Mouse (Mus musculus) forebrain, embryonic 13.5 days (tissue): ENCODE measurements at regions not wholly inside any gene's neighbourhood (a gene's known extent, or its start where the extent isn't known, plus 50 kb on each side); places are given as distances from the start of the nearest gene placed in this dataset. TPM values are rescaled to one million over a fixed set of nuclear protein-coding genes. Genes with fewer than 3 reads are reported as not detected.
A peak's percentile ranks its signal among the peaks of the same experiment; 100 is the strongest.

ENCODE experiments used
- ATAC-seq: fragments of 200-750 bp; cut with Nextera tagmentation; 2 replicates; pipeline ENCODE4 v1.8.0; 2017
- H3K27ac ChIP-seq: fragments of 300-500 bp; sonication (generic); 2 replicates; pipeline ENCODE4 v1.5.1; 2015; ENCODE audit warnings: inconsistent platforms, mild to moderate bottlenecking, moderate library complexity
- H3K27me3 ChIP-seq: fragments of 300-500 bp; sonication (generic); 2 replicates; pipeline ENCODE4 v1.6.1; 2015; ENCODE audit warnings: mild to moderate bottlenecking, inconsistent platforms
- H3K36me3 ChIP-seq: fragments of 300-500 bp; sonication (generic); 2 replicates; pipeline ENCODE4 v1.6.1; 2015; ENCODE audit warnings: mild to moderate bottlenecking, inconsistent platforms; ENCODE audit not compliant: poor library complexity, severe bottlenecking
- H3K4me1 ChIP-seq: fragments of 300-500 bp; sonication (generic); 2 replicates; pipeline ENCODE4 v1.6.1; 2015; ENCODE audit warnings: inconsistent platforms
- H3K4me2 ChIP-seq: fragments of 300-500 bp; sonication (generic); 2 replicates; pipeline ENCODE4 v1.6.1; 2015; ENCODE audit warnings: inconsistent platforms, mild to moderate bottlenecking, moderate library complexity
- H3K4me3 ChIP-seq: fragments of 300-500 bp; sonication (generic); 2 replicates; pipeline ENCODE4 v1.5.1; 2015; ENCODE audit warnings: mild to moderate bottlenecking, inconsistent platforms
- H3K9ac ChIP-seq: fragments of 300-500 bp; sonication (generic); 2 replicates; pipeline ENCODE4 v1.6.1; 2015; ENCODE audit warnings: mild to moderate bottlenecking, inconsistent platforms
- H3K9me3 ChIP-seq: fragments of 300-500 bp; sonication (generic); replicated peaks from 2 replicates; pipeline ENCODE4 v1.6.1; 2016; ENCODE audit warnings: inconsistent platforms
- WGBS: fragments of 180-500 bp; shearing (Covaris S2); methylation state at CpG from one replicate; pipeline ENCODE4 v1.1.7; 2015; 5-methylcytosine and 5-hydroxymethylcytosine counted together
- microRNA-seq: library from miRNA; unstranded; fragments of <30 nt; microRNA quantifications from one replicate; pipeline ENCODE4, GENCODE M21; 2016

- H3K27me3 ChIP-seq = no peaks in the 10 kb centered on the region
- H3K36me3 ChIP-seq = no peaks in the 10 kb centered on the region
- no peak overlapping the region for H3K27ac ChIP-seq
- H3K9me3 ChIP-seq = no peaks in the 10 kb centered on the region
- H3K4me3 ChIP-seq = no peak overlapping the region
- H3K4me1 ChIP-seq = no peaks in the 10 kb centered on the region
- H3K4me2 ChIP-seq = no peak overlapping the region
- no peak for ATAC-seq
- no peak overlapping the region for H3K9ac ChIP-seq
- 56% methylated on average over 3 of the region's 3 CpGs for WGBS
Measured at GRCm38 (mm10) chr2:159732413-159732812, 601.5 kb downstream of the Gm826 start.

- Histone ChIP-seq H3K27me3 (no peaks in the 10 kb centered on the region), H3K4me3 (no peak overlapping the region), H3K27ac (no peak overlapping the region), H3K4me2 (no peak overlapping the region), H3K4me1 (no peaks in the 10 kb centered on the region), H3K9ac (no peak overlapping the region), H3K9me3 (no peaks in the 10 kb centered on the region), H3K36me3 (no peaks in the 10 kb centered on the region)
- ATAC-seq = no peak
- 81% methylated on average over 5 of the region's 5 CpGs for WGBS
Measured at GRCm38 (mm10) chr2:159734576-159734975, 599.4 kb downstream of the Gm826 start.

GRCm38 (mm10) chr2:159755541-159756011 lies 578.4 kb downstream of the Gm826 start:
- WGBS = 42% methylated on average over 7 of the region's 7 CpGs
- Histone ChIP-seq H3K4me3 (no peak overlapping the region), H3K36me3 (no peaks in the 10 kb centered on the region), H3K4me2 (peak overlapping the region; percentile 2; the same call in 1 of the 2 replicates), H3K4me1 (peaks cover 11% of the 10 kb centered on the region), H3K9me3 (no peaks in the 10 kb centered on the region), H3K27me3 (no peaks in the 10 kb centered on the region), H3K27ac (peak overlapping the region; percentile 69), H3K9ac (no peak overlapping the region)
- peak; percentile 95 for ATAC-seq

- Histone ChIP-seq H3K27me3 (no peaks in the 10 kb centered on the region), H3K36me3 (no peaks in the 10 kb centered on the region), H3K4me3 (no peak overlapping the region), H3K27ac (no peak overlapping the region), H3K9ac (no peak overlapping the region), H3K9me3 (no peaks in the 10 kb centered on the region), H3K4me1 (peaks cover 5% of the 10 kb centered on the region; the same call in 1 of the 2 replicates), H3K4me2 (no peak overlapping the region)
- 89% methylated on average over 6 of the region's 6 CpGs for WGBS
- no peak for ATAC-seq
Measured at GRCm38 (mm10) chr2:159760806-159761205, 573.2 kb downstream of the Gm826 start.

- Histone ChIP-seq H3K4me1 (no peaks in the 10 kb centered on the region), H3K36me3 (no peaks in the 10 kb centered on the region), H3K4me2 (no peak overlapping the region), H3K27ac (no peak overlapping the region), H3K9me3 (no peaks in the 10 kb centered on the region), H3K4me3 (no peak overlapping the region), H3K9ac (no peak overlapping the region), H3K27me3 (no peaks in the 10 kb centered on the region)
- ATAC-seq = no peak
- WGBS = 85% methylated on average over 6 of the region's 6 CpGs
Measured at GRCm38 (mm10) chr2:159763115-159763514, 570.8 kb downstream of the Gm826 start.

Small RNA genes in the stretch of these regions (microRNA-seq; reads per million reads assigned to microRNA genes)
- not detected for gene Gm44319
